Mouse (Mus musculus) kidney, embryonic 15.5 days (tissue): ENCODE data around the gene Gmpr. TPM values are rescaled to one million over a fixed set of nuclear protein-coding genes. Genes with fewer than 3 reads are reported as not detected.

Source experiments
- ATAC-seq: fragments of 200-750 bp; cut with Nextera tagmentation; replicated peaks from 2 replicates; pipeline ENCODE4 v1.8.0; 2017; ENCODE audit warnings: moderate TSS enrichment; ENCODE audit not compliant: low FRiP score
- H3K27ac ChIP-seq: fragments of 300-500 bp; sonication (generic); 2 replicates; pipeline ENCODE4 v1.5.1; 2015; ENCODE audit warnings: mild to moderate bottlenecking, inconsistent platforms
- H3K27me3 ChIP-seq: fragments of 300-500 bp; sonication (generic); 2 replicates; pipeline ENCODE4 v1.6.1; 2015; ENCODE audit warnings: inconsistent platforms
- H3K36me3 ChIP-seq: fragments of 300-500 bp; sonication (generic); 2 replicates; pipeline ENCODE4 v1.6.1; 2015; ENCODE audit warnings: inconsistent platforms
- H3K4me1 ChIP-seq: fragments of 300-500 bp; sonication (generic); 2 replicates; pipeline ENCODE4 v1.6.1; 2015; ENCODE audit warnings: inconsistent platforms
- H3K4me2 ChIP-seq: fragments of 300-500 bp; sonication (generic); 2 replicates; pipeline ENCODE4 v1.6.1; 2015; ENCODE audit warnings: moderate library complexity, mild to moderate bottlenecking, inconsistent platforms
- H3K4me3 ChIP-seq: fragments of 300-500 bp; sonication (generic); replicated peaks from 2 replicates; pipeline ENCODE4 v1.5.1; 2015; ENCODE audit warnings: mild to moderate bottlenecking, inconsistent platforms
- H3K9ac ChIP-seq: fragments of 300-500 bp; sonication (generic); 2 replicates; pipeline ENCODE4 v1.6.1; 2015; ENCODE audit warnings: mild to moderate bottlenecking, inconsistent platforms
- H3K9me3 ChIP-seq: fragments of 300-500 bp; sonication (generic); replicated peaks from 2 replicates; pipeline ENCODE4 v1.6.1; 2016; ENCODE audit warnings: inconsistent platforms
- WGBS: fragments of 180-500 bp; shearing (Covaris S2); methylation state at CpG from one replicate; pipeline ENCODE4 v1.1.7; 2015; ENCODE audit warnings: mixed read lengths; 5-methylcytosine and 5-hydroxymethylcytosine counted together
- polyA plus RNA-seq: library from polyadenylated mRNA; unstranded; fragments of >200 nt; fragmentation: Nextera tagmentation; extraction: Ambion mirVana; gene quantifications from 2 replicates; pipeline ENCODE4 v1.2.1, GENCODE M21; 2015

The Gmpr gene
- 49.9 and 52.1 TPM in 2 replicates for polyA plus RNA-seq

DNA sequence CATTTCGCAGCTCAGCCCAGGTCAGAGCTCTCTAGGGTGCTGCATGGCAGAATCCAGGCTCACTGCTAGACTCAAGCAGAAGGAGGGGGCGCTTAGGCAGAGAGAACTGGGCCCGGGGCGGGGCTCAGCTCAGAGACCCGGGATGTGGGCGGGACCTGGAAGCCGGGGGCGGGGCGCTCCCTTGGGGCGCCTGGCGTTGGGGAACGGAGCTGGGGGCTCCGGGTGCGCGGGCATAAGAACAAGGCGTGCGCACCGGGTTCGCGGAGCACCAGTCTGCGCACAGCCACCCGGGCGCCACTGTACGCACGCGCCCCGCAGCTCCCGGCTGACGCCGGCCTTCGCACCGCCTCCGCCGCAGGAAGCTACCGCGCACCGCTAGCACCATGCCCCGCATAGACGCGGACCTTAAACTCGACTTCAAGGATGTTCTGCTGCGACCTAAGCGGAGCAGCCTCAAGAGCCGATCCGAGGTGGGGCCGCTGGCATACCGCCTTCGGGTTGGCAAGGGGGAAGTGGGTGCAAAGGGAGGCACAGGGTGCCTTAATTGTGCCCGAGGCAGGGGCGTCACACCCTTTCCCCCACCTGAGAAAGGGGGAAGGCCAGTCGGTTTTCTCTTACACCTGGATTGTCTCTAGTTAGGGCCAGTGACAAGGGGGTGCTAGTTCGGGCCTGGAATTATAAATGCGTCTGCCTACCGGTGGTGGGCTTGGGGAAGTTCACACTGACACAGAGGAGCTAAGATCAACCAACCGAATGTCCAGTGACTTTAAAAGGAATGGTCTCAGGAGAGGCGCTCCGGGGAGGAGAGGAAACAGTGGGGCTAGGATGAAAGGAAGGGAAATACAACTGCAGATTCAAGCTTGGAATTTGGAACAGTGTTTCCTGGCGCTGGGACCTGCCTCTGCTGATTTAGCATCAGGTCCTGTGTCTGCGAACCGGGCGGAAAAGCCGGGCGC is at the start of gene Gmpr:
Gmpr (plus strand) TSS at position 171 of the 956 bp plus-strand sequence.
- peaks cover 47% of the 10 kb centered on the region for H3K4me1 ChIP-seq
- H3K9me3 ChIP-seq: no peaks in the 10 kb centered on the region; the same call in 1 of the 2 replicates
- peak within 1 kb of the TSS; percentile 84 for H3K27ac ChIP-seq
- no peaks in the 10 kb centered on the region for H3K36me3 ChIP-seq
- ATAC-seq: peak; percentile 89
- no peaks in the 10 kb centered on the region for H3K27me3 ChIP-seq
- H3K4me2 ChIP-seq: peak within 1 kb of the TSS; percentile 96
- under 1% methylated on average over 47 of the region's 63 CpGs for WGBS
- H3K9ac ChIP-seq: peak within 1 kb of the TSS; percentile 71
- peak within 1 kb of the TSS; percentile 64 for H3K4me3 ChIP-seq

DNA sequence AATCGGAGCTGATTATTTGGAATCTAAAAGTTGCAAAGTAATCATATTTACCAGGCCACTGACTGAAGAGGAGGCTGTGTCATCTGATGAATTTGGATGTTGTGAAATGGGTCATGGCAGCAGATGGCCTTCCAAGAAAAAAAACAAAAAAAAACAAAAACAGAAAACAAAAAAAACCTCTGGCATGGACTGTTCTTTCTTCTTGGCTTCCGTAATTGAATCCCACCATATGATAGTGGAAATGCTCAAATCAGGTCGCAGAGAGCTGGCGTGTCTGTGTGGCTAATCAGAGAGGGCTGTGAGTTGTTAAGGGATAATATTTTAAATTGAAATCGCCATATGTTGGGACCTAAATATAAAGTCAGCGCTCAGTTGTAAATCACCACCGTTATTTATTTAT is 49.8 kb upstream of the Gmpr start:
- 68% methylated on average over 7 of the region's 7 CpGs for WGBS
- ATAC-seq: no peak

DNA sequence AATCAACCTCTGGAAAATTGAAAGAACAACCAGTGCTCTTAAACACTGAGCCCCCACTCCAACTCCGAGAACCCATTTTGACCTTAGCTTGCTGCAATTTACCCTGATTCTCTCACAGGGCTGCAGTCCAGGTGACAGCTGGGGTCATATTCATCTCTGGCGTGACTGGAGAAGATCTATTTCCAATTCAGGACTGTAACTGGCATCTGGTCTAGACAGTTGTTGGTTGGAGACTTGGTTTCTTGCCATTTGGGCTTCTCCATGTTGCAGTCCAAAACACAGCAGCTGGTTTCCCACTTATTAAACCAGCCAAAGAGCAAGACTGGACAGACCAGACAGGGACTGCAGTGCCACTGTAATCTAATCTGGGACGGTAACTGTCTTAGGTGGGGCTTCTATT is 47.1 kb upstream of the Gmpr start:
- ATAC-seq: no peak
- H3K36me3 ChIP-seq: no peaks in the 10 kb centered on the region
- no peak overlapping the region for H3K9ac ChIP-seq
- H3K27me3 ChIP-seq: no peaks in the 10 kb centered on the region
- WGBS: 86% methylated on average over 3 of the region's 3 CpGs
- H3K4me1 ChIP-seq: peaks cover 11% of the 10 kb centered on the region
- no peak overlapping the region for H3K4me2 ChIP-seq
- no peaks in the 10 kb centered on the region for H3K9me3 ChIP-seq
- H3K4me3 ChIP-seq: no peak overlapping the region
- H3K27ac ChIP-seq: no peak overlapping the region

More for the DNA sequence above, 49.8 kb upstream of the Gmpr start:
- Histone ChIP-seq H3K36me3 (no peaks in the 10 kb centered on the region), H3K27ac (no peak overlapping the region), H3K4me2 (no peak overlapping the region), H3K27me3 (no peaks in the 10 kb centered on the region), H3K9me3 (no peaks in the 10 kb centered on the region), H3K4me3 (no peak overlapping the region), H3K9ac (no peak overlapping the region), H3K4me1 (peaks cover 33% of the 10 kb centered on the region)

DNA sequence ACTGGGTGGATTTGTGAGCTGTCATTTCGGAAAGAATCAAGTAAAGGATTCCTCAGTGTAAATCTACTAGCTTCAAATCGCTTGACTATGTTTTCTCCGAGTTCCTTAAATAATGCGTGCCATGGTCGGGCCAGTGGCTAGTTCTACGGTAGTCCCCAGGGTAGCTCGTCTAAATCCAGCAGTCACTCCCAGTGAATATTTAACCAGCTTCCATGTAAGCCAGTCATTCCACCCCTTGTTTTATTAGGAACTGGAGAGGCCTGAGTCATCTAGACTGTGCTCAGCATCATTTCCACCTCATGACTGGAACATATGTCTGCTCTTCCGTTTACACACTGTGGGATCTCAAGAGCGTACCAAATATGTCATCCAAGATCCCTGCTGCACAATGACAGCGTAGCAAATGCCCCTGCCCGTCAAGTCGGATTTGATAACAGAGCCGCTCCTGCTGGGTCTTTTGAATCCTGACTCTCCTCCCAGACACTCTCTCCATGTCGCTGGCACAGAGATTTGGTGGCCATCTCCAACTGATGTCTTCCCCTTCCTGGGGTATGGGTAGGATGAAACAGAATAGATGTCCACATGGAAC is 45.8 kb upstream of the Gmpr start:
- H3K27ac ChIP-seq: no peak overlapping the region
- ATAC-seq: no peak
- no peak overlapping the region for H3K4me3 ChIP-seq
- no peak overlapping the region for H3K4me2 ChIP-seq
- H3K9ac ChIP-seq: no peak overlapping the region
- 81% methylated on average over 14 of the region's 14 CpGs for WGBS
- H3K9me3 ChIP-seq: no peaks in the 10 kb centered on the region
- no peaks in the 10 kb centered on the region for H3K36me3 ChIP-seq
- no peaks in the 10 kb centered on the region for H3K27me3 ChIP-seq
- H3K4me1 ChIP-seq: no peaks in the 10 kb centered on the region

DNA sequence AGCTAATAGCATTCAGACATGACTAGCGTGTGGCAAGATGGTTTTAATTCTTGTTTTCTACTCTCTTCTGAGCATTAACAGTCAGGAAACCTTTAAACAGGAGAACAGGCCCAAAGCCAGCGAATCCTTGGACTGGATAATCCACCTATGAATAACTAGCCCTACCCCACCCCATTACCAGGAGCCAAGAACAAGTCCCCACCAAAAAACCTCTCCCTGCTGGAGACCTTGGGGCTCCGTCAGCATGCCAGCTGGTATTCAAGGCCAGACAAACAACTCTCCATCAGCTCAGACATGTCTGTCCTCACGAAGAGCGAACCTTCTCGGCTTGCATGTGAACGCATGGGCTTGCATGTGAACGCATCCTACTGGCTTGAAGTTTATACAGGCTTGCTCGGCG is 41.6 kb upstream of the Gmpr start:
- no peak overlapping the region for H3K4me2 ChIP-seq
- ATAC-seq: no peak
- no peak overlapping the region for H3K9ac ChIP-seq
- WGBS: 82% methylated on average over 10 of the region's 10 CpGs
- no peak overlapping the region for H3K4me3 ChIP-seq
- peaks cover 23% of the 10 kb centered on the region for H3K4me1 ChIP-seq
- no peaks in the 10 kb centered on the region for H3K9me3 ChIP-seq
- H3K27me3 ChIP-seq: no peaks in the 10 kb centered on the region
- no peak overlapping the region for H3K27ac ChIP-seq
- no peaks in the 10 kb centered on the region for H3K36me3 ChIP-seq

DNA sequence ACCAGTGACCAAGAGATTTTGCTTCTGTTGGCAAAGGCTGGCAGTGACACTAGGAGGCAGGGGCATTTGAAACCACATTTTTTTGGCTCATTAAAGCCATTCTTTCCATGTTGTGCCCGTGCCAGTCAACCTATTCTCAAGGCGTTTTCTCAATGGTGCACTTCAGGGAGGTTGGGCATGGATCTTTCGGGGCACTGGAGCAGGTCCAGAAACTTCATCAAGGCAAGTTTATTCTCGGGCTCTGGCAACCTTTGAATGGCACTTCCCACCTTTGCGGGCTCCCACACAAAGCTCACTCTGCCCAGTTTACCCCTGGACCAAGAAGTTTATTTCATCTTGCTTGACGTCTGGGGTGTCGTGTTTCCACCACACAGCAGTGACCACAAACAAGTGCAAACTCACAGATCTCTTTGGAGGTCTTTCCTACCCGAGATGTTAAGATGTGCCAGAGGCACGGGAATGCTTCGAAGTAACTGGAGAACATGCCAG is 41.2 kb upstream of the Gmpr start:
- no peaks in the 10 kb centered on the region for H3K36me3 ChIP-seq

DNA sequence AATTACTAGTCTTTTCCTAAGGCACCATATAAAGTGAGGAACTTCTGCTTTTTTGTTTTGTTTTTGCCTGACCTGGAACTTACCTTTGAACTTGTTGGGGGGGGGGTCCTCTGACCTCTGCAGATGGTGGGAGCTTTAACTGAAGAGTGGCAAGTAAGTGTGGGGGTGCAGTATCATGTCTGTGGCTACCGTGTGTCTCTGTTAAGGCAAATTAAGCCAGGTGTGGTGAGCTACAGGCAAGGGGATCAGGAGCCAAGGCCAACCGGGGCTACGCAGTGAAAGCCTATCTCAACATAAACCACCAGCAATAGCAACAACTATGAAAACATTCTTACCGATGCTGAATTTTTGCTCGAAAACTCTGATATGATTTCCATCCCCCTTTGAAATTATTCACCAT is 38.5 kb upstream of the Gmpr start:
- H3K4me1 ChIP-seq: peaks cover 25% of the 10 kb centered on the region
- H3K9me3 ChIP-seq: no peaks in the 10 kb centered on the region
- no peak for ATAC-seq
- WGBS: 45% methylated on average over 5 of the region's 5 CpGs
- H3K4me3 ChIP-seq: no peak overlapping the region
- no peaks in the 10 kb centered on the region for H3K27me3 ChIP-seq
- no peaks in the 10 kb centered on the region for H3K36me3 ChIP-seq
- peak overlapping the region; percentile 92 for H3K27ac ChIP-seq
- no peak overlapping the region for H3K9ac ChIP-seq
- no peak overlapping the region for H3K4me2 ChIP-seq

More for the DNA sequence above, 41.2 kb upstream of the Gmpr start:
- H3K4me2 ChIP-seq: no peak overlapping the region
- 31% methylated on average over 10 of the region's 10 CpGs for WGBS
- no peak overlapping the region for H3K4me3 ChIP-seq
- no peaks in the 10 kb centered on the region for H3K9me3 ChIP-seq
- no peak for ATAC-seq
- peaks cover 25% of the 10 kb centered on the region for H3K4me1 ChIP-seq
- H3K27ac ChIP-seq: no peak overlapping the region
- H3K27me3 ChIP-seq: no peaks in the 10 kb centered on the region
- H3K9ac ChIP-seq: no peak overlapping the region

DNA sequence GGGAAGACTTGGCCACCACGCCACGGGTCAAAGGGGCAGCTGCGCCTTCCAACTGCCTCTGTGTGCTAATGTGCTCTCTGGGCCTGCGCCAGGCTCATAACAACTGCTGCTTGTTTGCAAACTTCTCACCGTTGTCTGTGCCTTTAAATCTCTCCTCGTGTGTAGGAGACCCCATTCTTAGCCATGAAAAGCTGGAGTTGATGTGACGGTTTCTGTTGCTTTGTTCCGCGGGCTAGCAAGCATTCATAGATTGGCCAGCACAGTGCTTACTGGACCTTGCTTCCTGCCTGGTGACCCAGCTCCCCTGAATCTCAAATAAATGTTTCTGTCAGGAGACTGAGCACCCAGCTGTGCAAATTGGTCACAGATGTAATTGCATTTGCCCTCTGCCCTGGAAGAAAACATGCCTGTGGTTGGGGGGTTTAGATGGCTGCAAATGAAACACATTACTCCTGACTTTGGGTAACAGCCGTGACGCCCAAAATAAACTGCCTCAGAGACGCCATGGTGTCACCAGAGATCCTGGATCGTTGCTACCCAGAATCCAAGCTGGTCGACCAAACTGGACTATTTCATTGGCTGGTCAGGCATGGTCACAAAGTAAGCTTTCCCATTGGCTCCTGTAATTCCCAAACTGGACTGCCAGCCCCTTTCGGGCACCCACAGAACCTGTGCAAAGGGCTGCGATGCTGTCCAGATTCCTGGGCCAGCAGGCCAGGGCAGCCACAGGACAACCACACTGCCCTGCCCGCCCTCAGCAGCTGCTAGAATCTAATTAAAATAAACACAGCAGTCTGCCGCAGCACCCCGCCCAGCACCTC is 37.6 kb upstream of the Gmpr start:
- peak; percentile 89 for ATAC-seq
- 8% methylated on average over 19 of the region's 19 CpGs for WGBS
- no peaks in the 10 kb centered on the region for H3K27me3 ChIP-seq
- H3K9ac ChIP-seq: no peak overlapping the region
- peaks cover 25% of the 10 kb centered on the region for H3K4me1 ChIP-seq
- no peak overlapping the region for H3K4me3 ChIP-seq
- H3K9me3 ChIP-seq: no peaks in the 10 kb centered on the region
- H3K36me3 ChIP-seq: no peaks in the 10 kb centered on the region
- peak overlapping the region; percentile 92 for H3K27ac ChIP-seq
- H3K4me2 ChIP-seq: peak overlapping the region; percentile 38

DNA sequence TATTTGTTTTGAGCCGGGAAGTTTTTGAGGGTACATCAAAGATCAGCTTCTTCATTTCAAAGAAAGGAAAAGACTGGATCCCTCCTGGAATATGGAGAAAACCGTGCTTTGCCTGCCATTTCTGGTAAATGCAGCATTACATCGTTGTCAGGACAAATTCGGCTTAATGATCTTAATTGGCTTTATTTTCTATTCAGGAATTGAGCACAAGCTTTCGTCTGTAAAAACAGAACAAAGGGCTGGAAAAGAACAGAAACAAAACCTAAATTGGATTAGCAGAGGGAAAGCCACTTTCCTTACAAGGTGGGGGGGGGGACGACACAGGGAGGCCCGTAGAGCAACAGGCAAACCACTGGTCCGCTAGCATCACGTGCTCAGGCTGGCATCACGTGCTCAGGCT is 33.9 kb upstream of the Gmpr start:
- Histone ChIP-seq H3K36me3 (no peaks in the 10 kb centered on the region), H3K9me3 (no peaks in the 10 kb centered on the region), H3K4me3 (no peak overlapping the region), H3K9ac (no peak overlapping the region), H3K27ac (no peak overlapping the region), H3K4me2 (no peak overlapping the region), H3K27me3 (no peaks in the 10 kb centered on the region), H3K4me1 (peaks cover 23% of the 10 kb centered on the region)
- WGBS: 78% methylated on average over 9 of the region's 10 CpGs
- no peak for ATAC-seq

DNA sequence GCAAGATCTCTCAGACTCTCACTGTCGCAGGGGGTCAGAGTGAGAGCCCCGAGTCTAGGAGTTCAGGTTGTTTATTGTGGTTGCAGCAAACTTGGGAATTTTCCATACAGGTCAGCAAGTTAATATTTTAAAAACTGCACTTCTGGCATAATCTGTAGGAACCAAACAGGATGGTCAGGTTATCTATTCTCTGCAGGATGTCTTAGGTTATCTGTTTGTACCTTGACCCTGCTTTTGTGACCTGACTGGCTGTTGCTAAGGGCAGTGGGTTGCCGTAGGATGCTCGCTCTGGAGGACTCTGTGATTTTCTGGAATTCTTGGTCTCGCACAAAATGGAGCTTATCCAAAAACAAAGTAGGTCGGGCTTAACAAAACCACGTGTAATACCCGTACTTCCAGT is 31.9 kb upstream of the Gmpr start:
- Histone ChIP-seq H3K4me2 (no peak overlapping the region), H3K27ac (no peak overlapping the region), H3K27me3 (no peaks in the 10 kb centered on the region), H3K9me3 (no peaks in the 10 kb centered on the region), H3K4me3 (no peak overlapping the region), H3K4me1 (peaks cover 5% of the 10 kb centered on the region), H3K9ac (no peak overlapping the region), H3K36me3 (no peaks in the 10 kb centered on the region)
- WGBS: 79% methylated on average over 8 of the region's 8 CpGs
- no peak for ATAC-seq

DNA sequence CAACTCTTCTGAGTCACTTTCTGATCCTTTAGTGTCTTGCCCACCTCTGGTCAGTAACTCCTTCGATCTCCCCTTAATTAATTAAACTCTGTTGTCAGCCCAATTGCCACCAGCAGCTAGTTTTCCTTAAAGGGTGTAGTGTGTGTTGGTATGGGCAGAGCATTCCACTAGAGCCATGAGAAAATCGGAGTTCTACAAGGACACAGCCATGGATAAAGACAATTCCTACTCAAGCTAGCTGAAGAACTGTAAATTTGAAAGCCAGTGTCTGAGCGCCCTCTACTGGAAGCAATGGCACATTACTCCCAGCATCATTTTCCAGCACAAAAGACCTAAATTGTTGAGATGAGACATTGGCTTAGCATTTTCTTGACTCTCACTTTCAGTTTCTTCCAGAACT is 30.1 kb upstream of the Gmpr start:
- WGBS: 29% methylated on average over 3 of the region's 3 CpGs
- H3K27ac ChIP-seq: no peak overlapping the region
- no peak overlapping the region for H3K4me2 ChIP-seq
- no peaks in the 10 kb centered on the region for H3K27me3 ChIP-seq
- H3K4me3 ChIP-seq: no peak overlapping the region
- ATAC-seq: no peak
- no peak overlapping the region for H3K9ac ChIP-seq
- no peaks in the 10 kb centered on the region for H3K36me3 ChIP-seq
- H3K9me3 ChIP-seq: no peaks in the 10 kb centered on the region
- H3K4me1 ChIP-seq: no peaks in the 10 kb centered on the region

DNA sequence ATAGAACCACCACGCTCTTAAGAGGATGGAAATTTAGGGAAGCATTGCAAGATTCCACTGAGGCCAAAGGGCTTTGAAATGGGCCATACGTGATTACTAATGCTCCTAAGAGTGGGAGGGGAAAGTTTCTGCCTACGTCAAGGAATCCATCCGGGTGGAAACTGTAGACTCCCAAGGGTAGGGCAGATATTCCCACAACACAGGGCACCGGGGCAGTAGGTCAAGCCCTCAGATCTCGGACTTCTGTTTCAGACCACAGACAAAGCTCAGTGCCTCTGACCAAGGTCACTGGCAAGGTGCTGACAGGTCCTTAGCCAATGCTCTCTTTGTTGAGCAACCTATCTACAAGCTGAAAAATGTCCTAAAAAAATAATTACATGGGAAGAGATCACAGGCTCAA is 27.3 kb upstream of the Gmpr start:
- H3K4me1 ChIP-seq: no peaks in the 10 kb centered on the region
- H3K9ac ChIP-seq: no peak overlapping the region
- no peak for ATAC-seq
- no peaks in the 10 kb centered on the region for H3K9me3 ChIP-seq
- H3K27me3 ChIP-seq: no peaks in the 10 kb centered on the region
- no peak overlapping the region for H3K4me2 ChIP-seq
- no peak overlapping the region for H3K4me3 ChIP-seq
- no peaks in the 10 kb centered on the region for H3K36me3 ChIP-seq
- no peak overlapping the region for H3K27ac ChIP-seq
- 69% methylated on average over 6 of the region's 6 CpGs for WGBS
